Mouse (Mus musculus) stomach, embryonic 16.5 days (tissue): ENCODE measurements at regions not wholly inside any gene's neighbourhood (a gene's known extent, or its start where the extent isn't known, plus 50 kb on each side); places are given as distances from the start of the nearest gene placed in this dataset.
A peak's percentile ranks its signal among the peaks of the same experiment; 100 is the strongest.

Experiments
- ATAC-seq: fragments of 200-750 bp; cut with Nextera tagmentation; 2 replicates; pipeline ENCODE4 v1.8.0; 2017; ENCODE audit warnings: moderate number of reproducible peaks, moderate TSS enrichment; ENCODE audit not compliant: insufficient read depth, low FRiP score
- H3K27ac ChIP-seq: fragments of 300-500 bp; sonication (generic); 2 replicates; pipeline ENCODE4 v1.5.1; 2014; ENCODE audit warnings: low read length
- H3K27me3 ChIP-seq: fragments of 300-500 bp; sonication (generic); 2 replicates; pipeline ENCODE4 v1.6.1; 2014; ENCODE audit warnings: low read length, control low read depth, mixed read lengths; ENCODE audit not compliant: control insufficient read depth, insufficient read depth
- H3K36me3 ChIP-seq: fragments of 300-500 bp; sonication (generic); 2 replicates; pipeline ENCODE4 v1.6.1; 2014; ENCODE audit warnings: low read length; ENCODE audit not compliant: control insufficient read depth, insufficient read depth
- H3K4me1 ChIP-seq: fragments of 300-500 bp; sonication (generic); 2 replicates; pipeline ENCODE4 v1.6.1; 2014; ENCODE audit warnings: low read length, control low read depth, mixed read lengths; ENCODE audit not compliant: control insufficient read depth, insufficient read depth
- H3K4me2 ChIP-seq: fragments of 300-500 bp; sonication (generic); 2 replicates; pipeline ENCODE4 v1.6.1; 2014; ENCODE audit warnings: low read depth, low read length, mixed read lengths
- H3K4me3 ChIP-seq: fragments of 300-500 bp; sonication (generic); replicated peaks from 2 replicates; pipeline ENCODE4 v1.5.1; 2014; ENCODE audit warnings: mild to moderate bottlenecking, low read length
- H3K9ac ChIP-seq: fragments of 300-500 bp; sonication (generic); 2 replicates; pipeline ENCODE4 v1.6.1; 2014; ENCODE audit warnings: low read length
- H3K9me3 ChIP-seq: fragments of 300-500 bp; sonication (generic); replicated peaks from 2 replicates; pipeline ENCODE4 v1.6.1; 2016; ENCODE audit warnings: low read length, control low read depth; ENCODE audit not compliant: control insufficient read depth
- WGBS: fragments of 180-500 bp; shearing (Covaris S2); extraction: QIAGEN DNeasy Blood & Tissue Kit; methylation state at CpG from one replicate; pipeline ENCODE4 v1.1.7; 2014; 5-methylcytosine and 5-hydroxymethylcytosine counted together

GRCm38 (mm10) chr5:77494601-77495000 lies 86.8 kb upstream of the Igfbp7 start:
- 76% methylated on average over 1 of the region's 1 CpGs for WGBS
- Histone ChIP-seq H3K9ac (no peak overlapping the region), H3K4me1 (no peaks in the 10 kb centered on the region), H3K27ac (no peak overlapping the region), H3K4me2 (no peak overlapping the region), H3K4me3 (no peak overlapping the region), H3K9me3 (no peaks in the 10 kb centered on the region), H3K27me3 (no peaks in the 10 kb centered on the region), H3K36me3 (no peaks in the 10 kb centered on the region)
- ATAC-seq = no peak

- Histone ChIP-seq H3K36me3 (no peaks in the 10 kb centered on the region), H3K9ac (no peak overlapping the region), H3K4me1 (peaks cover 4% of the 10 kb centered on the region; the same call in 1 of the 2 replicates), H3K27ac (no peak overlapping the region), H3K4me2 (no peak overlapping the region), H3K27me3 (no peaks in the 10 kb centered on the region), H3K9me3 (no peaks in the 10 kb centered on the region), H3K4me3 (no peak overlapping the region)
- WGBS = 76% methylated on average over 5 of the region's 5 CpGs
- ATAC-seq = no peak
Observed at GRCm38 (mm10) chr5:77488969-77489368, 81.1 kb upstream of the Igfbp7 start.

GRCm38 (mm10) chr5:77487837-77488827 lies 80.3 kb upstream of the Igfbp7 start:
- H3K4me2 ChIP-seq = peak overlapping the region; percentile 16
- no peaks in the 10 kb centered on the region for H3K36me3 ChIP-seq
- 0 out of 2 replicates have a peak overlapping the region, but pooled peaks have one; percentile 7 for H3K9ac ChIP-seq
- H3K9me3 ChIP-seq = no peaks in the 10 kb centered on the region
- 22% methylated on average over 19 of the region's 19 CpGs for WGBS
- H3K4me1 ChIP-seq = peaks cover 4% of the 10 kb centered on the region; the same call in 1 of the 2 replicates
- ATAC-seq = peak; percentile 72; the same call in 1 of the 2 replicates
- H3K27ac ChIP-seq = peak overlapping the region; percentile 40
- H3K4me3 ChIP-seq = no peak overlapping the region
- H3K27me3 ChIP-seq = no peaks in the 10 kb centered on the region

- Histone ChIP-seq H3K4me1 (peaks cover 3% of the 10 kb centered on the region; the same call in 1 of the 2 replicates), H3K4me3 (no peak overlapping the region), H3K36me3 (no peaks in the 10 kb centered on the region), H3K27me3 (no peaks in the 10 kb centered on the region), H3K27ac (no peak overlapping the region), H3K9me3 (no peaks in the 10 kb centered on the region), H3K4me2 (no peak overlapping the region), H3K9ac (no peak overlapping the region)
- 89% methylated on average over 9 of the region's 9 CpGs for WGBS
- no peak for ATAC-seq
Observed at GRCm38 (mm10) chr5:77483053-77483717, 75.3 kb upstream of the Igfbp7 start.

GRCm38 (mm10) chr5:77481811-77482210 lies 74.0 kb upstream of the Igfbp7 start:
- Histone ChIP-seq H3K36me3 (no peaks in the 10 kb centered on the region), H3K9me3 (no peaks in the 10 kb centered on the region), H3K27ac (no peak overlapping the region), H3K4me2 (no peak overlapping the region), H3K27me3 (no peaks in the 10 kb centered on the region), H3K9ac (no peak overlapping the region), H3K4me1 (0 out of 2 replicates have a peak, but pooled peaks cover 2% of the 10 kb centered on the region), H3K4me3 (no peak overlapping the region)
- 65% methylated on average over 1 of the region's 1 CpGs for WGBS
- no peak for ATAC-seq

GRCm38 (mm10) chr5:77477794-77478193 lies 70.0 kb upstream of the Igfbp7 start:
- H3K4me3 ChIP-seq = no peak overlapping the region
- H3K4me1 ChIP-seq = 0 out of 2 replicates have a peak, but pooled peaks cover 2% of the 10 kb centered on the region
- no peak for ATAC-seq
- no peak overlapping the region for H3K27ac ChIP-seq
- 56% methylated on average over 9 of the region's 9 CpGs for WGBS
- H3K36me3 ChIP-seq = no peaks in the 10 kb centered on the region
- H3K9ac ChIP-seq = no peak overlapping the region
- no peak overlapping the region for H3K4me2 ChIP-seq
- no peaks in the 10 kb centered on the region for H3K9me3 ChIP-seq
- H3K27me3 ChIP-seq = no peaks in the 10 kb centered on the region

- Histone ChIP-seq H3K27me3 (no peaks in the 10 kb centered on the region), H3K27ac (no peak overlapping the region), H3K4me3 (no peak overlapping the region), H3K9me3 (no peaks in the 10 kb centered on the region), H3K36me3 (no peaks in the 10 kb centered on the region), H3K4me2 (no peak overlapping the region), H3K4me1 (0 out of 2 replicates have a peak, but pooled peaks cover 2% of the 10 kb centered on the region), H3K9ac (no peak overlapping the region)
- 68% methylated on average over 8 of the region's 8 CpGs for WGBS
- ATAC-seq = no peak
Observed at GRCm38 (mm10) chr5:77473896-77474486, 66.2 kb upstream of the Igfbp7 start.

- Histone ChIP-seq H3K4me1 (no peaks in the 10 kb centered on the region), H3K27me3 (no peaks in the 10 kb centered on the region), H3K27ac (no peak overlapping the region), H3K36me3 (no peaks in the 10 kb centered on the region), H3K9ac (no peak overlapping the region), H3K4me2 (no peak overlapping the region), H3K9me3 (no peaks in the 10 kb centered on the region), H3K4me3 (no peak overlapping the region)
- WGBS = 68% methylated on average over 15 of the region's 15 CpGs
- ATAC-seq = no peak
Observed at GRCm38 (mm10) chr5:77469236-77469766, 61.5 kb upstream of the Igfbp7 start.
